Mouse (Mus musculus) right cerebral cortex, adult 18-20 months (tissue): ENCODE measurements around the gene Cbarp.

Experiments
- DNase-seq: peaks from one replicate; pipeline ENCODE4 v3.0.0; 2022; ENCODE audit warnings: mixed read lengths

The Cbarp gene

DNA sequence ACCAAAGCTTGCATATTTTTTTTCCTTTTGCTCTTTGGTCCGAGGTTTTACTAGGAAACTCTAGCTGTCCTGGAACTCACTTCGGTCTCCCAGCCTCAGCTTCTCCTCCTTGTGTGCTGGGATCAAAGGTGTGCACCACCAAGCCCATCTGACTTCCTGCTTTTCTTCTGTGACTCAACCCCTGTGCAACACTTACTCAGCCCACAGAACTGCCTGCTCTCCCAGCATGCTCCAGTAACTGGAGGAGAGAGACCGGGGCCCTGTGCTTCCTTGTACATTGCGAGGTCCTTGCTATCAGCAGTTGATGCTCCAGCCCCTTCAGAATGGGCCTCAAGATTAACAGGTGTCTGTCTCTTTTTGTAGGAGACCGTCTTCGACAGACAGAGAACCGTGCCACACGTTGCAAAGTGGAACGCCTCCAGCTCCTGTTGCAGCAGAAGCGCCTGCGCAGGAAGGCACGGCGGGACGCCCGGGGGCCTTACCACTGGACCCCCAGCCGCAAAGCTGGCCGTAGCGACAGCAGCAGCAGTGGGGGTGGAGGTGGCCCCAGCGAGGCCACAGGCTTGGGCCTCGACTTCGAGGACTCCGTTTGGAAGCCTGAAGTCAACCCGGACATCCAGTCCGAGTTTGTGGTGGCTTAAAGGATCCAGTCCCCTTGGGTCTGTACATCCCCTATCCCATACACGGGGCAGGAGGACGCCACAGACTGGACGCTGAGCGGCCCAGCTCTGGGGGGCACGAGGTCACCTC is 15.5 kb upstream of the Cbarp start:
- DNase-seq, result no peak

DNA sequence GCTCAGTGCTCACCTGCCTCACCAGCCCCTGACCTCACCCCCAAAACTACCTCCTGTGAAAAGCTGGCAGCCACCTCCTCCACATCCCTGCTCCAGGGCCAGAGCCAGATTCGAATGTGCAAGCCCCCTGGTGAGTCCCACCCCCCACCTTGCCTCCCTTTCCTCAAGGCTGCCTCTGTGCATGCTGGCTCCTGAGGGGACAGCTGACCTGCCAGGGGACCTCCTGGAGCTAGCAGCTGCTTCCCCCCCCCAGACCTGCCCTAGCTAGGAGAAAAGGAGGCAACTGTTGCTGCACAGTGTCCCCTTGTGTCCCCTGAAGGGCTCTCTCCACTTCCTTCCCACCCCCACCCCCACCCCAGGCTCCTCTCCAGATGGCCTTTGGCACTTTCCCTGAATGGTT is 14.6 kb upstream of the Cbarp start:
- DNase-seq, result no peak

- no peak for DNase-seq
These were observed 13.7 kb upstream of the Cbarp start for GRCm38 (mm10) chr10:80154384-80154783.

DNA sequence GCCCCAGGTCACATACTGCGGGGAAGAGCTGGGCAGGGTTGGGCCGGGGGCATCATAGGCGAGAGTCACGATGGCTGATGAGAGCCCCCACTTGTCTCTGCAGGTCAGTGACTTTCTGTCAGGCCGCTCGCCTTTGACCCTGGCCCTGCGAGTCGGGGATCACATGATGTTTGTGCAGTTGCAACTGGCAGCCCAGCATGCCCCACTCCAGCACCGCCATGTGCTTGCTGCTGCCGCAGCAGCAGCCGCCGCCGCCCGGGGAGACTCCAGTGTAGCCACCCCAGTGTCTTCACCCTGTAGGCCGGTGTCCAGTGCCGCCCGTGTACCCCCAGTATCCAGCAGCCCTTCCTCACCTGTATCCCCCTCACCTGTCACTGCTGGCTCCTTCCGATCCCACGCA is 13.1 kb upstream of the Cbarp start:
- DNase-seq, result no peak

DNA sequence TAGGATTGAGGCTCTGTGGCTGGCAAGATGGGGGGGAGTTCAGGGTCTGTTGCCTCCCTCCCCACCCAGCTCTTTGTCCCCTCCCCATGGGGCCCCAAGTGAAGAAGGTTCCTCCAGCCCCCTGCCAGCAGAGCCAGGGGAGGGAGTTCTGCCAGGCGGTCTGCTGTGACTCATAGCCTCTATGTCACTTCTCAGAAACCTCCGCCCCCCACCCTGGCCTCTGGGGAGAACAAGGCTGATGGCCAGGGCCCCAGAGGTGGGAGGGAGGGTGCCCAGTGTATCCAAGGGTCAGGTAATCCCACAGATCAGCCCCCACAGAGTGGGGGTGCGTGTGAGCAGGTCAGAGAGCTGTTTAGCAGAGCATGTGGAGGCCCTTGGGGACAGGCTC is 12.2 kb upstream of the Cbarp start:
- DNase-seq, result no peak

- DNase-seq, result no peak
These were observed 11.6 kb upstream of the Cbarp start for GRCm38 (mm10) chr10:80152071-80152872.

DNA sequence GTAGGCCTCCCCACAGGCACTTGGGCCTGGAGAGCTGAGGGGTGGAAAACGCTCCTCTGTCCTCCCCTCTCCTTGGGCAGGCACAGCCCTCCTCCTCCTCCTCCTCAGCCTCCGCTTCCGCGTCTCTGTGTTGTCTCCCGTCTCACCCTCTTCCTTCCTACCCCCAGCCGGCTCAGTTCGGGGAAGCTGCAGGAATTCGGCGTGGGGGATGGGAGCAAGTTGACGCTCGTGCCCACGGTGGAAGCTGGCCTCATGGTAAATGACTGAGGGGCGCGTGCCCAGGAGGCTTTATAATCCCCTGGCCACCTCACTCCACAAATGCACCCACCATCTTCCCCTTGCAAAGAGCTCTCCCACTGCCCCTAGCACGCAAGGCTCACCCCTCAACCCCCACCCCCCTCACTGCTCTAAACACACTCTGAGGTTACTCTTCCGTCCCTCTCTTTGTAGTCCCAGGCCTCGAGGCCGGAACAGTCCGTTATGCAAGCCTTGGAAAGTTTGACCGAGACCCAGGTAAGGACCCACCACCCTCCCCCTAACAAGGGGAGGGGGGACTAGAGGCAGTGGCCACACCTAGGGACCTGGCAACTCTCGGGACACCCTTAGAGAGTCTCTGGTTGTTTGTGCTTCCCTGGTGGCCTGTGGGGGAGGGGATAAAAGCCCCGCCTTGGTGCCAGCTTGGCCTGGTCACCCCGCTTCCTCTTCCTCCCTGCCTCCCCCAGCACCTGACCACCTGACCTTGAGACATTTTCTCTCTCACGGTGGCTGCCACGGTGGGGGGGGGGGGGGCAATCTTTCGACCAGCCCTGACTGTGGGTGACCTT is 10.8 kb upstream of the Cbarp start:
- peak; percentile 81 for DNase-seq

DNA sequence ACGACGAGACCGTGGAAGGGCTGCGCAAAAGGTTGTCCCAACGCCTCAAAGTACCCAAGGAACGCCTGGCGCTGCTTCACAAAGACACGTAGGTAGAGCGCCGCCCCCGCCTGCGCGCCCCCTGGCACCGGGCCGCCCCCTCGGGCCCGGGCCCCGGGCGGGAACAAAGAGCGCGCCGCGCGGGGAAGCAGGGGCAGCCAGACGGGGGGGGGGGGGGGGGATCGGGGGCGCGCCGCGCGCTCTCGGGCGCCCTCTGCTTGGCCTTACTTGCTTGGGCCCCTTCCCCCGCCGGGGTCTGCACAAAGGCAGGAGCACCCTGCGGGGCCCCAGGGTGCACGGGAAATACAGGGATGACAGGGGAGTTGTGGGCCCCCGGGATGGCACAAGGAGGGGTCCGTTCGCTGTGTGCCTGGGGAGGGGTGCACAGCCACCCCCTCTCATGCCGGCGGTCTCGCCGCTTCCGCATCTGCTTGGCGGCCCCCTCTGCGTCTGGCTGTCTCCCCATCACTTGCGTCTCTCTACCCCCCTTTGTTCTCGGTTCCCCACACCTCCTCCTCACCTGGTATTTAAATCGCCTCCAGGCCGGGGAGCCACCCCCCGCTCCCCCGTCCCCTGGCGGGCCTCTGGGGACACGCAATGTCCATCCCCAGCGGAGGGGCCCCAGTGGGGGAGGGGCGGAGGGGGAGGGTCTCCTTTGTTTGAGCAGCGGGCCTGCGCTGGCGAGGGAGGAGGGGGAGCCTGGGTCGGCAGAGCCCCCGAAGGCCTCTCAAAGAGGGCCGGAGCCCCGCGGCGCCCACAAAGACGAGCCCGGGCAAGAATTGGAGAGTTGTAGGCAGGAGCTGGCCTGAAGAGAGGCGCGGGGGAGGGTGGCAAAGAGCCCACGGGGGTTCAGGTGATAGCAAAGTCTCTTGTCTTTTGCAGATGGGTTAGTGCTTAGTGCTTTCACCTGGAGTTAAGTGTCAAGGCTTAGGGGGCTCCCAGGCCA is 9.9 kb upstream of the Cbarp start:
- no peak for DNase-seq

DNA sequence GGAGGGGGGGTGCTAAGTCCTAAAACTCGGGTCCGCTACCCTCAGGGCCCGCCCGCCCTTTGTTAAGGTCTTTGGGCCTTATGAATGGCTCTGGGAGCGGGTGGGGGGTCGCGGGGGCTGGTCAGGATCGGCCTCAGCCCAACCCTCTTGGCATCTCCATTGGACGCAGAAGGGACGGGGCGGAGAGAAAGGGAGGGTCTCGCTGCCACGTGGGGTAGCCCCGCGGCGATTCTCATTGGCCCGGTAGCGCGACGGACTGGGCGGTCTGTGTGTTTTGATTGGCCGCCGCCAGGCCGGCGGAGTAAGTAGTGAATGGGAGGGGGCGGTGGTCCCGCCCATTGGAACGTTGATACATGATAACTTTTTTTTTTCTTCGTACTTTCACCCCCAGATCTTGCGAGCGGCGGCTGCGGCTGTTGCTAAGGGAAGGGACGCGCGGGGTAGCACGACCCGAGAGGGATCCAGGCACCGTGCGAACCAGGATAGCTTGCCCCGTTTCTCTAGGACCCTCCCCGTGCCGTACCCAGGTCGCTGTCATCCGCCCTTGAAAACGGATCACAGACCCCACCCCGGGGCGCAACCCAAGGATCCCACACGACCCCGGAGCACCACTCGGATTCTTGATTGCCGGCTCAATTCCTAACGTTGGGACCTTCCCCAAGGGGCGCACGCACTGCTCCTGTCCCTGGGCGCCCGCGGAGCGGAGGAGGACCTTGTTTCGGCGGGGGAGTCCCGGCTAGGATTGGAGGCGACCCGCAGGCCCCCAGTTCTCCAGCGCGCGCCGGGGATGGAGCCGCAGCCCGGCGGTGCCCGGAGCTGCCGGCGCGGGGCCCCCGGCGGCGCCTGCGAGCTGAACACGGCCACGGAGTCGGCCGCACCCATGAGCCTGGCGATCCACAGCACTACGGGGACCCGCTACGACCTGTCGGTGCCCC is 8.9 kb upstream of the Cbarp start:
- DNase-seq, result peak; percentile 99

DNA sequence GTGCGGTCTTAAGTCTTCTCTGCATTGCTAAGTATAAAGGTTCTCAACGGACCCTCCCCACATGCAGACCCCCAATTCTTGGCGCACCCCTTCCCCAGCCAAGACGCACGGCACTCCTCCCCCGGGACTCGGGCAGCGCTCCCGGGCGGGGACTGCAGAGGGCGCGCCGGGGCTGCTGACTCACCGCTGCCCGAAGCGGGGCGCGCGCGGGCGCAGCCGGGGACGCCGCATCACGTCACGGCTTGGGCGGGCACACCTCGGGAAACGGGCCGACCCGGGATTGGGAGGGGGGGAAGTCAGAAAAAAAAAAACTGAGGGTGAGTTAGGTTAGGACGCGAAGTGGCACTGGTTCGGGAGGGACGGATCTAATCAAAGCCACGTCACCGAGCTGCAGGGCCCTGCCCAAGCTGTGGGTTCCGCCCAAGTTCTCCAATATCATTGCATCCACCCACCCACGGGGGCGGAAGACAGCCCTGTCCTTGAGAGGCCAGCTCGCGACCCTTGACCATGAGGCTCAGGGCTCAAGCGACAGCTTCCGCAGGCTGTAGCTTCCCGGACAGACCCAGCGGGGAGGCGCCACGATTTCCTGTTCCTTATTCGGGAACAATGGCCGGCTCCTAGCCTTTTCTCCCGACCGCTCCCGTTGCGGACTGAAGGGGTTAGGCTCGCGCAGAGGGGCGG is 8.1 kb upstream of the Cbarp start:
- peak; percentile 95 for DNase-seq

DNA sequence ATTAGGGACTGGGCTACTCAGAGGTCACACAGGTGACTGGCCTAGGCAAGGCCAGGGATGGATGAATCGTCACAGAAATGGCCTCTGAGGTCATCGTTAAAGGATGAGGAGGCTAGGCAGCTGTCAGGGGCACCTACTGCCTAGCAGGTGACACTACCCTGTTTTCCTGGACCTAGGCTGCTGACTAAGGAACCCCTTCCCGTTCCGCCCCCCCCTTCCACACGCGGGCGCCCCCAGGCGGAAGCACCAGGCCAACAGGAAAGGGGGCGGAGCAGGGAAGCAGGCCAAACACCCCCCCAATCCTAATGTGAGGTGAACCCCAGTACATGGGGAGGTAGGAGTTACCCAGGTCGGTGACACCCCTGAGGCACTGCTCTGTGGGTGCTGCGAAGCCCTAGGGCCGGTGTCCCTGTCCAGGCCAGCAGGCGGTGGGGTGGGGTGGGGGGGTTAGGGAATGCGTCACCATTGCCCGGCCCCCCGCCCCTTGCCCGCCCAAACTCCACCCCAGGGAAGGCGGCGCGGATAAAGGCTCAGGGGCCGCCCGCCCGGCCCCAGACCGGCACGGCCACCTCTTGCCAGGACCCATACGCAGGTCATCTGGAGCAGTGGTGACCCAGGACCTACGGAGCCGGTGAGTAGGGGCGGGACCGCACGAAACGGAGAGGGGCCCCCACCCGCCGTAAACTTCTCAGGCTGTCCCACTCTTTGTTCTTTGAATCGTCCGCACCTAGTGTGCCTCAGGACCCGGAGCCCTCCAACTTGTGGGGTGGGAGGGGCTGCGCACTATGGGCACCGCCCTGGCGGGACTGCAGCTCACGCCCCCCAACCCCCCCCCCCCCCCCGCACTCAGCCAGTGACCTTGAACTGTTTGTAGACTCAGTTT is 7.3 kb upstream of the Cbarp start, which contains the start of gene Midn:
Midn (plus strand) TSS at position 554 of the 883 bp plus-strand sequence.
- DNase-seq, result peak; percentile 71

DNA sequence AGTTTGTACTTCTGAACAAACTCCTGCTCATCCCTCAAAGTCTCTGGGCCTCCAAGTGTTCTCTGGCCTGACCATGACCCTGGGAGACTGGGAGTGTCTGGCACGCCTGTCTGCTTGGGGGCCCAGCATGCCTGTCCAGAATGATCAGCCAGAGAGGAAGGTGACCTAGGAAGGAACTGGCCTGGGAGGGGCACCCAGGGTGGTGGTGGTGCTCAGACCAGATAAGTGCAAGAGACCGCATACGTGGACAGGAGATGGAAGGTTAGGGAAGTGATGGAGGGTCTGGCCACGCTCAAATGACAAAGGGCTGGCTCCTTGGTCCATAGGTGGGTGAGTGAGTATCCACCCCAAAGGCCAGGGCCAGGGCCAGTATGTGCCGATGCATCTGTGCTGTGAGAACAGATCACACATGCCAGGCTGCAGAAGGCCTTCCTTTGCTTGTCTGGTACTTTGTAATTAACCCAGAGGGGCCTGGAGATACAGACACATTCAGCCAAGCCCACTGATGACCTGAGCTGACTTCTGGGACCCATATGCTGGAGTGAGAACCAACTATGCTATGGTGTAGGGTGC is 6.6 kb upstream of the Cbarp start:
- no peak for DNase-seq

DNA sequence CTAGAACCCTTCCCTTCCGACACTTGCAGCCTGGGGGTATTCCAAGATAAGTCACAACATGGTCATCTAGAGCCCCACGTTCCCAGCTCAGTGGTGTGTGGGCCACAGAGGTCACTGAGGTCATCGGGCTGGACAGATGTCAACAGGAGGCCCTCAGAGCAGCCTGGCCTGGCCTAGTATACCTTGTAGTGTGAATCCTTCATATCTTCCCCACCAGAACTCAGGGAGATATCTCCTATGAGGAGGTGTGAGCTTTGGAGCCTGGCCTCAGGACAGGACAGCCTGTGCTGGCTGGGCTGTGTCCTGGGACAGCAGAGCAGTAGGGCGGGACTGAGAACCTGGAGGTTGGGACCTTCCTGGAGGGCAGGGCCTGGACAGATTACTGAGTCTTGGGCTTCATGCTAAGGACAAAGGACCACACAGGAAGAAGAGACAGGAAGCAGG is 6.0 kb upstream of the Cbarp start:
- DNase-seq, result no peak

DNA sequence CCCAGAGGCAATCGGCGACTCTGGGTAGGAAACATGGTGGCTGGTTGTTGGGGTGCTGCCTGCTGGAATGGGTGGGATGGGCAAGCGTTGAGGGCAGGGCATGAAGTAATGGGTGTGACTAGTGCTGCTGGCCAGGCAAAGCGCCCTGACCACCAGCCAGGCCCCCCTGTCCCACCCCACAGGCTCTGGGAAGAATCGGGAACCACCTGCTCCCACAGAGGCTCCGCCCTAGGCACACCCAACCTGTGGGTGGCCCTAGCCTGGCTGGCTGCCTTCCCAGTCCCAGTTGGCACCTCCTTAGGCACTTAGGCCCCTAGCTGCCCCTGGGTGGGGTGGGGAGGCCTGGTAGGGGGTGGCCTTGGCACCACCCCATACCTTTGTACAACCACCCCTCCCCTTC is 5.3 kb upstream of the Cbarp start:
- no peak for DNase-seq

- DNase-seq, result peak; percentile 74
These were observed 4.5 kb upstream of the Cbarp start for GRCm38 (mm10) chr10:80144864-80145838.

DNA sequence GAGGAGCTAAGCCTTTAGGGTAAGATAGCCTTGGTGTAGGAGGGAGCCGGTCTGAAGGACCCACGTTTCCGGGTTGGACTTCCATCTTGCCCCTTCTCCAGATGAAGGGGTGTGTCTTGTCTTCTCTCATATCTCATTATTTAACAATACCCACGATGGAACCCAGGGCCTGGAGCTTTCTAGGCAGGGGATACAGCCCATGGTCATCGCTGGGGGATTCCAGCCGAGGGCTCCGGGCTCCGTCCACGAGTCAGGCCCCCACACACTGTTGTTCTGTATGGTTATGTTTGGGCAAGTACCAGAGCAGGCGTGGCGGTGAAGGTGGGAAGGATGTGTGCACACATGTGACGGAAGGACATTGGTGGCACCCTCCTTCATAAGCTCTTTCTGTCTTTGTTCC is 3.5 kb upstream of the Cbarp start:
- no peak for DNase-seq

DNA sequence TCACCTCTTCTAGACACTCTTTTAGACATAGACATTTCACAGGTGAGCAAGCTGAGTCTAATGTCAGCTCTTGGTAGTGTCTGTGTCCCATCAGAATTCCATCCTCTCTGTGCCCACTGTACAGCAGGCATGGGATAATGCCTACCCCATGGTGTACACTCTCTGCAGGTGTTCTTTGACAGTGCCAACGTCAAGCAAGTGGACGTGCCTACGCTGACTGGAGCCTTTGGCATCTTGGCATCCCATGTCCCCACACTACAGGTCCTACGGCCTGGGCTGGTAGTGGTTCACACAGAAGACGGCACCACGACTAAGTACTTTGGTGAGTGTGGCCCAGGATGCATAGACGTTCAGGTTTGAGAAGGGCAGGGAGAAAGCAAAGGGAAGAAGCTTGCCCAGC is 3.0 kb upstream of the Cbarp start:
- DNase-seq, result no peak

DNA sequence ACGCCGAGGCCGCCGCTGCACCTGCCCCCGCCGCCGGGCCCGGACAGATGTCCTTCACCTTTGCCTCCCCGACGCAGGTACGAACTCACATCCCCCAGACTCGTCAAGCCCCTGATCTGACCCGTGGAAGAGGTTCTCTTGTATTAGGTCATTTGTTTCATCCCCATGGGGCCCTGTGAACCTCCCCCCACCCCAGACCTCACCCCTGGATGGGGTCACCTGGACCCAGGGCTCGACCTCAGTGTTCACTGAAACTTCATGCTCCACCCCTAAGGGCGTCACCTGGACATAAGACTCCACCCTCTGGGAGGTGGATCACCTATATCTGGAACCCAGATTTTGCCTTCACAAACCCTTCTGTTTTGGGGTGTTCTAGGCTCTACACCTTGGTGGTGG is 1.9 kb upstream of the Cbarp start:
- DNase-seq, result no peak
